Mouse (Mus musculus) fat pad, adult 2 months (tissue): ENCODE measurements around the gene Tmem108.

Source experiments
- DNase-seq: peaks from one replicate; pipeline ENCODE4 v3.0.0-alpha.2; 2011; ENCODE audit warnings: low read depth, low spot score; ENCODE audit errors: extremely low read depth

The Tmem108 gene

DNA sequence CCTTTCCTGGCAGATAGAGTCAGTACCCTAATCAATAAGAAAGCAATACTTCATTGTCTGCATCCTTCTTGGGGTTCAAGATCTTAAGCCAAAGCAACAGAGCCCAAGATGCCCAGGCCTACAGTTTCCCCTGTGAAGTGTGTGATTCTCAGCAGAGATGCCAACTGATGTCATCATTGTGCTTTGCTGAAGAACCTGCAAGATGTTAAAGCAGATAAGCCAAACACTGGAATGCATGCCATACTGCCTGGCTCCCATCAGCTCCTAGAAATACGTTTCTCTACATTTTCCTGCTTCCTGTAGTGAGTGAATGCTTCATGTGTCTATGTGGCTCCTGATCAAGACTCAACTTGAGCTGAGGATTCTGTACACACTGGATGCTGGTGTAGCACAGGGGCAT, 122.2 kb downstream of the Tmem108 start:
- DNase-seq = no peak

DNA sequence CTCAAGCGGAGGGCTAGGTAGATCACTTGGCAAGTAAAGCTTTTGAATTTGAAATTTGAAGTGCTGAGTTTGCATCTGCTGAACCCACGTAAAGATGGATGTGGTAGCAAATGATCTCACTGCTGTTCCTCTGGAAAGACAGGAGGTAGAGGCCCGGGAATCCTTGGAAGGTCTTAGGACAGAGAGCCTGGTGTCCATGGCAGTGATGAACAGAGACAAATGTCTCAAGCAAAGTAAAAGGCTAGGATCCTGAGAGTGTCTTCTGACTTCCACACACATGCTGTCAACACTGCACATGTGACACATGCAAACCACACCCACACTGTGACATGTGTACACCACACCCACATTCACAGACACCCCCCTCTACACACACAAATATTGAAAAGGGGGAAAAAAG, 124.2 kb downstream of the Tmem108 start:
- no peak for DNase-seq

DNA sequence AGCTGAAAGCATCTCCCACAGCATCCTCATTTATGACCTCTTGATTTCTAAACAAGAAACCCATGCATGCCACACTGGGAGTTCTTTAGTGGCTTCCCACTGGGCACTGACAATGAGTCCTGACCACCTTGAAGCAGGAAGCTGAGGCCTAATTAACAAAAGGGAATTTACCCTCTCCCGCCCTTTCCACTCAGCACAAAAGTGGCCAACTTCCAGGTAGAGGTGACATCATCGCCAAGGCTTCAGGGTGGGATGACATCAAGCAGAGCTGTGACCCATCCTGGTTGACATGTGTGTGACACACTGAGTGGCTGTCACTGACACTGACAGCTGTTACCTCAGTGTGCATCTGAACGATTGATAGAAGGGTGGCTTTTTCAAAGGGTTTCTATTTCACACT, 124.8 kb downstream of the Tmem108 start:
- DNase-seq = no peak

DNA sequence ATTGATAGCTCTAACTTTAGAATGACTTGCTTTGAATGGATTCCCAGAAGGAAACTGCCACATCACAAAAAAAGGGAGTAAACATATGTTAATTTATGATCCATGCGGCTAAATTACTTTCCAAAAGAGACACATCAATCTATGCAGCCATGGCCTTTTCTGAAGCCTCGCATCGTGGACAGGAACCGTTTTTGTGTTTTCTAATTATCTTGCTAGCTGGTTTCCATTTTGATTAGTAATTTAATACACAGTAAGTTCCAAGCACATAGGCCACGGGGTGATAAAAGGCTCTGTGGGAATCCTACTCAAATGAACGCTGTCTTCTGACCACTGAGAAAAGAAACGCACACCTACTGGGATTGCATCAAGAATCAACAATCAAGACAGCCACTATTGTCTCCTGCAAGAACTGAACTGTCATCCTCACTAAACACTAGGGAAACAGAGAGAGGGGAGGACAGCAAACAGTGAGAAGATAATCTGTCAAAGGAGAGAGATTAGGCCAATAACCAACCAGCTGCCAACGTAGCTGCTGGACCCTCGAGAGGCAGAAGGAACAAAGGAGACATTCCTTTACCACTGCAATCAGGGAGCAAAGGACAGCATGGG, 132.7 kb downstream of the Tmem108 start:
- no peak for DNase-seq

DNA sequence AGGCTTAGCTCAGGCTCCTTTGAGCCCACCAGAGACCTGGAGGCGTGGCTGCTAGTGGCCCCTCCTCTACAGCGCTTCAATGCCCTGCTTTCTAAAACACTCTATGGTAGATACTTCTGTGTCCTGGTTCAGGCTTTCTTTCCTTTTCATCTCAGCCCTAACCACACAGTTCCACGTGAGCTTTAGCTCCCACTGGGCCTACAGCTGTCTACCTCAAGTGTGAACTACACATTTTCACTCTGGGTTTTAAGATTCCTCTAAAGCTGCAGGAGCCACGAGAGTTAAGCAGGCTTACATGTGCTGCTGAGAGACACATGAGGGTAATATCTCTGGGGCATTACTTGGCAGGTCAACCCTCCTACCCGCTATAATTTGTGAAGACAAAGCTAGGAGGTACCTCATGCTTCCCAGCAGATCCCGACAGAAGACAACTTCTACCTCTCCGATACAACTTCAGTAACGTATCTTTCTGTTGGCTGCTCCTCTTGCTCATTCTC, 134.2 kb downstream of the Tmem108 start:
- no peak for DNase-seq

DNA sequence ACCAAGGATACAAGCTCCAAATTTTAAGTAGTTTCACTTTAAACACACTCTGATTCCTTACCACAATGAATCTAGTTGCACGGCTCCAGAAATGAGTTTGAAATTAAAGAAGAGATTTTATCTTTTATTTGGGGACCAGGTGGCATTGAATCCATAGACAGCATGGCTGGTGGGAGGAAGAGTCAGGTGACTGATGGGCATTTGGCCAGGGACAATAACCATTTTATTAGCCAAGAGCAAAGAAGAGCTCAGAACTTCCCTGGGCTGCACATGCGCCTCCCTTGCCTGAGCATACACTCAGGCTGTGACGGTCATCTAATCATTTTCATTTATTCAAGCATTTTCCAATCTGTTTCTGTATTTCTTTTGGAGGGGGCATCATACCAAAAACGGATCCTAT, 135.5 kb downstream of the Tmem108 start:
- DNase-seq = no peak

DNA sequence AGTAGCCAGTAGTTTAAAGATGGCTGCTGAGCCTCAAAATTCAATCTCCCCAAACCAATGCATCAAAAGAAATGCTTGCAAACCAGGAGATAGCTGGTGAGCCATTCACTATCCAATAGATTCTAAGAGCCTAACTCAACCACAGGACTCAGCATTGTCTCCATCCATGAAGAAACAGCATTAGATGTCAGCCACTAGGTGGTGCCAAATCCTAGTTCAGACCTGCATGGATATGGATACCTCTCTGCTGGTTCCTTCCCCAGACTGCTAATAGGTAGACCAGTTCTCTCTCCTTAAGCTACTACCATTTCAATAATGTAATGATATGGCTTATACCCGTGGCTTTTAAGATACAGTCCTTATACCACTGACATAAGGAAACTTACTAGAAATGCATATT, 137.0 kb downstream of the Tmem108 start:
- DNase-seq = no peak

DNA sequence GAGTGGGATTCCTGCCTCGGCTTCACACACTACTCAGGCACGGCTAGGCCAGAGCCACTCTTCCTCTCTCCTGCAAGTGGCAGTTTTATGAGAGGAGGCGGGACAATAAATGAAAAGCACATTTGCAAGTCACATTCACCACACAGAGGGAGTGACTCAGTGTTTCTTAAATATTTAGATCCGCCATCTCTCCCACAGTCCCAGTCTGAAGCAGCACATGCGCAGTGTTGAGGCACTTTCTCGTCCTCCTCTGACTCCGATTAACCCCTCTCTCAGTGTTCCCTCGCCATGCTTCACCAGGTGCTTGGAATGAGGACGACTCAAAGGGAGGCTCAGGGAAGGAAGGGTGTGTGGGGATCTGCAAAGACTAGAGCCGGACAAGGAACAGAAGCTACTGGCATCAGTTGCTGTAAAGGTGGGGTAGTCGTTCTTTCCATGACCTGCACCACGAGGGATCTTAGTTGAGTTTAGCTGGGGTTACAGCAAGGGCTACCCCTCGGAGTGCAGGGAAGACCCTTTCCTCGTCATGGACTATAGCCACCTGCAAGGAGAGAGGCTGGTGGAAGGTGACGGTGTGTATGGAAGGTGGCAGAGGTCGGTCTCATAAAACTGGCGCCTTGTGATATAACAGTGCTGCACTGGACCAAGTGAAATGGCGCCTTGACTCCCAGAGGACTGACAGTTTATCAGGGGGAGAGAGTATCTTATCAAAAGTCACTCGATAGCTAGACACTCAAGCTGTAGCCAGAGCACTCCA, 137.9 kb downstream of the Tmem108 start:
- no peak for DNase-seq

DNA sequence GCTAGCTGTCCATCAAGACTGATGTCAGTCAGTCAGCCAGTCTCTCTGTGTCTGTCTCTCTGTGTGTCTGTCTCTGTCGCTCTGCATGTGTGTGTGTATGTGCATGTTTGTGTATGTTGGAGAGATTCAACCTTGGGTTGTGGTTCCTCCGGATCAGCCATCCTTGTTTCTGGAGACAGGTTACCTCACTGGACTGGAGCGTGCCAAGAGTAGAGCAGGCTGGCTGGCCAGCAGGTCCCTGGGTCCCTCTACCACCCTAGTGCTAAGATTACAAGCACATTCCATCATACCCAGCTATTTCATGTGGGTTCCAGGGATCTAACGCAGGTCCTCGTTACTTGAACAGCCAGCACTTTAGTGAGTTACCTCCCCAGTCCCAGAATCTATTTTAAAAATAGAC, 138.6 kb downstream of the Tmem108 start:
- no peak for DNase-seq

DNA sequence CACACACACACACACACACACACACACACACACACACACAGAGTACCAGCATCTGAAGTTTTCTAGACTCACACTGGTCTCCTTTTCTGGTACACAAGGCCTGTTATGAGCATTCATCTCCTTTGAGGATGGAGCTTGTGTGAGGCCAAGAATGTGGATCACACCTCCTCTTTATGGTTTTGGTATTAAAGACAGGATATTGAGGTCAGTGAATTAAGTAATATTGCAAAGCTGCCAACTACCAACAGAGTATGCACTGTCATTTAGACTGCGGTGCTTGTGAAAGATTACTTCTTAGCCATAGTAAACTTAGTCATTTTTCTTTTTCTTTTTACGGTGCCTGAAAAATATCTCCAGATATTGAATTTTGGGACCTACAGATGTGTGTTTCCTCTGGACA, 139.8 kb downstream of the Tmem108 start:
- DNase-seq = no peak

DNA sequence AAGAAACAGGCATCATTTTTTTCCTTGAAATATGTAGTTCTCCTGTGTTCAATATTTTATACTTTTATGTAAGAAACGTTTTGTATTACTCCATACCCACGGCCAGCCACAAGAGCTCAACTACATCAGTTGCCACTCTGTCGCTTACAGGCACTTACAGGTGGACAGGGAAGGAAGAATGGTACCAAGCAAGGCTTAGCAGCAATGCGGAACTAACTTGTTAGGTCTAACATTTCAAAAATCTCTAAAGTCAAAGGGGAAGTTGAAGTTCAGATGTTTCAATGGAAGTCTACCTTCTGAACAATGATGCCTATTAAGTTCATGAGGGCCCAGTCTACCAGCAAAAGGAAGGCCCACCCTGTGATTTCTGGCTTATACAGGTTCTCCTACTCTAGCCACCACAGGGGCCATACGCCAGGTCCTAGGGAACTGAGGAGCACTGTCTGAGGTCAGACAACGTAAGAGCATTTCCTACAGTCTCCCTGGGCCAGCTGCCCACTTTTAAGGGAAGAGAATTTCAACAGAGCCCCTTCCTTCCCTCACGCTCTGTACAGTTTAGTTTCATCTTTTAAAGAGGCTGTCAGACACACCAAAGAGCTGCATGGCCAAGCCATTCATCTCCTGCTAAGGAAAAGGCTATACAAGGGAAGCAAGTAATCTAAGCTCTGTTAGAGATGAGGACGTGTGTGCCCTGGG, 141.0 kb downstream of the Tmem108 start:
- DNase-seq = no peak

DNA sequence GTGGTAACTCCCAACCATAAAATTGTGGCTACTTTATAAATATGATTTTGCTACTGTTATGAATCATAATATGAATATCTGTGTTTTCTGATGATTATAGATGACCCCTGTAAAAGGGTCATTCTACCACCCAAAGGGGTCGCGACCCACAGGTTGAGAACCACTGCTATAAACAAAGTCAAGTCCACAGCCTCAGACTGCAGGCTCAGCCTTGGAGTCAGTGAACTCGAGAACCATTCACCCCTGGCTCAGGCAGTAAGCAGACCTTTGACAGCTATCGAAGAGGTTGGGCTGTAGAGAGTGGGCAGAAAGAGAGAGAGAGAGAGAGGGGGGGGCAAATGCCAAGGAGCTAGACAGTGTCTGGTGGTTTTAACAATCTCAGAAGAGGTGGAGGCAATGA, 147.4 kb downstream of the Tmem108 start:
- DNase-seq = no peak

DNA sequence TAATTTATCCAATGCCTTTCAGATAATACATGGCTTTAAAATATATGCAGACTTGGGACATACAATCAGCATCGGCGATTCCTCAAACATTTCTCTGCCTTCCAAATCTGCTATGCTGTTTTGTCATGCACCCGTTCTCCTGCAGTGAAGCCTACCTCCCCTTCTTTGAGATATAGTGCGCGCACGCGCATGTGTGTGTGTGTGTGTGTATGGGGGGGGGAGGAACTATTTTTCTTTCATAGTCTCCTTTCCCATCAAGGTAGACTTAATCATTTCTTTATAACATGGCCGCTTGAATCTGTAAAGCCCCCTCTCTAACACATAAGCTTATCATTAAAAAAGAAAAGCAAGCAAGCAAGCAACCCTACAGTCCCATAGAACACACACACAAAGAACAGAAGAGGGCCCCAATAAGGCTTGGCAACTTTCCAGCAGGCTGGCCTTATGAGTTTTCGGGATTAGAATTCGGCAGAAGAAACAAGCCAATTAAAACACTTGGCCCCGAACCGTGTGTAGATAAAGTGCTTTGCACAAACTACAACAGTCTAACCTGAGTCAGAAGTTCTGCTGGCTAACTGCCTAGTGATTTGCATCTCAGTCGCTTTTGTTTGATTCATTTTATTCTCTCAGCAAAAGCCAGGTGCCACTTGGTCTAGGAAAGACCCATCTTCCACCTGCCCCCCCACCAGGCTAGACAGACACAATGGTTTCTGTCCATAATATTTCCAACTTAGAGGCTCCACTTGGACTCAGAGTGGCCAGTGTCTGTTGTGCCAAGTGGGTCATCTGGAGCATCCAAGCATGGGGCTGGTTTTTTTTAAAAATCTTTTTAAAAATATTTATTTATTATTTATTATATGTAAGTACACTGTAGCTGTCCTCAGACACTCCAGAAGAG, 153.2 kb downstream of the Tmem108 start:
- no peak for DNase-seq

DNA sequence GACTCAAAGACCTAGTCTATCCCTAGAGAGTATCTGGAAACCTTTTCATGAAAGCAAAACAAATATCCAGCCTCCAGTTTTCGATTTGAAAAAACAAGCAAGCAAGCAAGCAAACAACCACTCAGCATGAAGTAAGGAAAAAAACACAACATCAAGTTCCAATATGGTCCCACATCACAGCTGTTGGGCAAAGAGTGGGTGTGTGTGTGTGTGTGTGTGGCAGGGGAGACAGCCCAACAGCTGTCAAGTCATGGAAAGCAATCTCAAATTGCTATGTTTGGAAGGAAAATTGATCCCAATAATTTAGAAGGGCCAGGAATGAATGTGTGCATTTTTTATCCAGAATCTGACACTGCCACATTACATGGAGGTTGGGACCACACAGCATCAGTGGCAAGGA, 155.6 kb downstream of the Tmem108 start:
- DNase-seq = no peak

DNA sequence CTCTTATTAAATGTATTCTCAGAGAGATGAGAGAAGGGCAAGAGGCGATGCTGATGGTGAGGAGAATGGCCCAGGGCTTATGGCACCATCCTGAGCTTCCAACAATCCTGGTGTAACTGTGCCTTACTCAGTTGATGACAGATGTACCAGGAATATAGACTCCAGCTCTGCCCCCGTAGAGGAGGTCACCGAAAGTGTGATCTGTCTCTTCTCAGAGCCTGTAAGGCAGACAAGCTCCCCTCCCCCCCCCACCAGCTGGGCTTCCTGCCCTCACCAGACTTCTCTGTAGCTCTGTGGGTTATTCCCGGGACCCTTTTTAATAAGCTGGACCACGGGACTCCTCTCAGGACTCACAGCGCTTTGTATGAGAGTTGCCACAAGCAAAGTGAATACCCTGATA, 157.8 kb downstream of the Tmem108 start:
- DNase-seq = no peak

DNA sequence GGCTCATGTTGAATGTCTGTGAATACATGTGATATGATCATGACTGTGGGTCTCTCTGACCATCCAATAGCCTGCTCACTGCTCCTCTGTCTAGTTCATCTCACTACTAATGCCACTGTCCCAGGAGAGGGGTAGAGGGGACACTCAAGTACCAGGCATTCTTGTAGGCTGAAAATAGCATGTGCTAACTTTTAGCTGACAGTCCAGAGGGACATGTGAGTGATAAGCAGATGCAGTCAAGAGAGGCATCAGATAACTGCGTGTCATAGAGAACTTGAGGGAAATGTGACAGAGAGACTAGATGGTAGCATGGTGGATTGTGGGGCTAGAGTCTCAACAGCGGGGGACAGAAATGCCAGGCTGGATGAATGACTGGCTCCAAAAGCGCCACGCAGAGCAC, 159.8 kb downstream of the Tmem108 start:
- DNase-seq = no peak

DNA sequence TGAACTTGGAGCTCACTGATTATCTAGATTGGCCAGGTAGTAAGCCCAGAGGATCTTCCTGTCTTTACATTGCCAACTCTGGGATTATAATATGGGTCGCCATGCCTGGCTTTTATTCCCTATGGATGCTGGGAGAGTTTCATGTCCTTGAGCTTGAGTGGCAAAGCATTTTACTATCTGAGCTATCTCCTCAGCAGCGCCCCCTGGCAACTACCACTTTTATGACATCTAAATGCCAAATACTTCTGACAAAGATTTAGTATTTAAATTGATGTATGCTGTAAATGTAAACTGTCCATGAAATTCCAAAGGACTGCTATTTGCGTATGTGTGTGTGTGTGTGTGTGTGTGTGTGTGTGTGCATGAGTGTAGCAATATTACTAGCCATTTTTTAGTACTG, 160.8 kb downstream of the Tmem108 start:
- DNase-seq = no peak

DNA sequence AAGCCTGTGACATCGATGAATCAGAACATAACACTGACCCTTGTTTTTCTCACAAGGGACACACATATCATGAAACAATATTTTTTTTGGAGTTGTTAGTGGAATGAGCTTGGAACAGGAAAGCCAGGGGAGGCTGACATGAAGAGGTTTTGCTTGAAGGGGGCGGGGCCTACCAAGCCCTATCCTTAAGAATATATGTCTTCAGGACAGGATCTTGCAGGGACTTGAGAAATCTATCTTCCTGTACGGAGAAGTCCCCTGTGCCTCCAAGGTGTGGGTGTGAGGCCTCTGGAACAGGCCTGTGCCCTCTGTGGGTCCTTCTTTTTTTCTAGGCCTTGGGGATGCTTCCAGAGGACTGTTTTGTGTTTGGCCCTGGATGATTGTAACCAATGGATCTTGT, 161.7 kb downstream of the Tmem108 start:
- no peak for DNase-seq

DNA sequence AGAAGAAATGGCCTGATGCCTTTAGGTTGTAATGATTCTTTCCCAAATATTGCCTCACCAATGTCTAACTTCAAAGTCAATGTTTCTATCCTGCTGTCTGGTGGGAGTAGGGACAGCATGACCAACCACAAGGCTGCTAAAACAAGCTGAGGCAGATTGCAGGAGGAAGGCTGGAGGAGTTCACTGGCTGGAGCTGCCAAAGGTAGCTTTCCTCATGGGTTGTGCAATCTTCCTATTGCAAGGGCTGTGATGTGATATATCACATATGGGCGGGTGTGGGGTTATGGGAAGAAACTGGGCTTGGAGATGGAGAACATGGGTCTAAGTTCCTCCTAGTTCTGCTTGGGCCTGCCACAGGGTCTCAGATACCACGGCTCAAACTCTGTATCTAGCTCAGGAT, 163.8 kb downstream of the Tmem108 start:
- peak; percentile 97 for DNase-seq

DNA sequence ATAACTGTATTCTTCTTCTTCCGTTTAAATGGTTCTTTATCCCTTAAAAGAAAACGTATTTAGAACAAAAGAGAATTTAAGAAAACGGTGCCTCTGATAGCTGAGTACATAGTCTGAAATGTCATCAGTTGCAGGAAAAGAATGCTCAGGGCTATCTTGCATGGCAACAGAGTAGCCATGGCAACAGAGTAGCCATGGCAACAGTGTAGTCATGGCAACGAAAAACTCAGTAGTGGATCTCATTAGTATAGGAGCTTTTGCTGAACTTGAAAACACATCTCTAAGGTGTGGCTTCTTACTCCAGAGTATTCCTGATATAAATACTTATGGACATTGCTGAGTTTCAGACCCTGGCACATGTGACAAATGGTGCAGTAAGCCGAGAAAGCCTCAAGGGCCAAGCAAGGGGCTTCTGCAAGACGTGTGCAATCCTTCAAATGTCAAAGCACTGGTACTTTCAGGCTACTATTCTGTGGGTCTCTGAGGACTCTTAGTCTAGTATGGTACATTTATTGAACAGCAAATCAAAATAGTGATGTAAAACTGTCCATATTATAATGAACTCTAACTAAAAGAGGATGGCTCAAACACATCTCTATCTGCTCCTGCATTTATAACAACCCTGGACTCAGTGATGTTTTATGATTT, 166.3 kb downstream of the Tmem108 start:
- DNase-seq = no peak
